Mouse (Mus musculus): ENCODE data around the gene Nckap5.

Gene Nckap5

DNA sequence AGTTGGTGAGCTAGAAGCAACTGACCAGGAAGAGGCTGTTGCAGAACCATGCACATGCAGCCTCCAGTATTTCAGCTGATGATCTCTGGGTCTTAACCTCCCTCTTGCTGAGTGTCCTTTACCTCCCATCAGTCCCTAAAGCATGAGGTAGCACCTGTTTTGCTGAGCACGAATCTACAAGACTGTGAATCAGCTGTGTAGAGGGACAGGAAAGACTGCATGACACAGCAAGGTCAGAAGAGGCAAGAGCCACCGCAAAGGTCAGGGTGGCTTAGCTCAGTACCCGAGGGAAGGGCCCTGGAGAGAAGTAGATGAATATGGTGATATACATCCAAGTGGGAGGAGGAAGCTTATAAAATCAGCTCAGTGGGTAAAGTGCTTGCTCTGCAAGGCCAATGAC lies 66.4 kb downstream of the Nckap5 start:
- no peak for DNase-seq

DNA sequence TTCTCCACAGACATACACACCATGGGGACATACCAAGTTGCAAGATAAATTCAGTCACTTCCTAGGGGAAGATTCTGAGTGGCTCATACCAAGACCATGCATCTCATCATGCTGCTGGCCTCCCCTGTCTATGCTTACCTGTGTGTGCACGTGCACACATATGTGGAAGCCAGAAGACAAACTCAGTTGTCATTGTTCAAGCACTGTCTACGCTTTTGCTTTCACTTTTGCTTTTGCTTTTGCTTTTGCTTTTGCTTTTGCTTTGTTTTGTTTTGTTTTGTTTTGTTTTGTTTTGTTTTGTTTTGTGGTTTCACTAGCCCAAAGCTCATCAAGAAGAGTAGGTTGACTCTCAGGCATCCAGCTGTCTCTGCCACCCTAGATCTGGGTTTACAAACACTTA lies 67.4 kb downstream of the Nckap5 start:
- DNase-seq: no peak

DNA sequence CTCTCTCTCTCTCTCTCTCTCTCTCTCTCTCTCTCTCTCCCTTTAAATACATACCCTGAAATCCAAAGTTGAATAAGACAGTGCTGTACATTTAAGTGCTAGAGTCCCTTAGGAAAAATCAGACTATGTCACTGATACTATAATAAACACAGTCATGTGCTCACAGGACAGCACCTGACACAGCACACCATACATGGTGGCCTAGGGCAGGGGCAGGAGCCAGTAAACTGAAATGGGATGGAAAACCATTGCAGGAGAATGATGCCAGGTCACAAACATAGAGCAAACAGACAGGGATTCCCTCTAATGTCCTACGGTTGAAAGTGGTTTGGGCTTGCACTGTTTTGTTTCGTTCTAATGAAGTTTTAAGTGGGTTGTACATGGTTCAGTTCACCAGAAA lies 70.2 kb downstream of the Nckap5 start:
- DNase-seq: no peak

DNA sequence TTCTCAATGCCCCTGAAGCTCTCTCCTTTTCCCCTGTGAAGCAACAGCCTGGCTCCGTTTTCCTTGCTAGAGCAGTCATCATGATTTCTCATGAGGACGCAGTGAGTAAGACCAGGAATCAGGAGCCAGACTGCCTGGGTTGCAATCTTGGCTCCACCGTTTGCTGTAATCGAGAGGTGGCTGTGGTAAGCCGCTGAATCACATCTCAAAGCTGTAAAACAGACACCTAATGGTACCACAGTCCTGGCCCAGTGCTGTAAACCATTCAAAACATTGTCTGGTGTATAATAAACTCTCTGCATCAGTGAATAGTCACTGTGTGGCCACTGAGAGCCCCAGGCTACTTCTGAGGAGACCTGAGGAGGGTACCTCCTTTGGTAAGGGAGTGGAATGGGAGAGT lies 74.9 kb downstream of the Nckap5 start:
- DNase-seq: no peak

DNA sequence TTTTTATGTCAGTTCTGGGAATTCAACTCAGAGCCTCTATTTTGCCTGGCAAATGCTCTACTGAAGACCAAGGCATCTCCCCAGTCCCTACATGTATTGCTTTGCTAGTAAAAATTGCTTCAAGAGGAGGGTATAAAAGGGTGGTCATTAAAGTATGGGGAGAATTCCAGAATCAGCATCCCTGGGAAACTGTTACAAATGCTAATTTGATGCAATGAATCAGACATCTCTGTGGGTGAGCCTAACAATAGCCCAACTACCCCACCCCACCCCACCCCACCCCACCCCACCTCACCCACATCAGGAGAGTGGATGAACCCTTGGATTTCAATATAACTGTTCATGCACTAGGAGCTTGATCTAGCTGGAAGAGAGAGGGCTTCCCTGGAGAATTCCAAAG lies 77.0 kb downstream of the Nckap5 start:
- DNase-seq: no peak

DNA sequence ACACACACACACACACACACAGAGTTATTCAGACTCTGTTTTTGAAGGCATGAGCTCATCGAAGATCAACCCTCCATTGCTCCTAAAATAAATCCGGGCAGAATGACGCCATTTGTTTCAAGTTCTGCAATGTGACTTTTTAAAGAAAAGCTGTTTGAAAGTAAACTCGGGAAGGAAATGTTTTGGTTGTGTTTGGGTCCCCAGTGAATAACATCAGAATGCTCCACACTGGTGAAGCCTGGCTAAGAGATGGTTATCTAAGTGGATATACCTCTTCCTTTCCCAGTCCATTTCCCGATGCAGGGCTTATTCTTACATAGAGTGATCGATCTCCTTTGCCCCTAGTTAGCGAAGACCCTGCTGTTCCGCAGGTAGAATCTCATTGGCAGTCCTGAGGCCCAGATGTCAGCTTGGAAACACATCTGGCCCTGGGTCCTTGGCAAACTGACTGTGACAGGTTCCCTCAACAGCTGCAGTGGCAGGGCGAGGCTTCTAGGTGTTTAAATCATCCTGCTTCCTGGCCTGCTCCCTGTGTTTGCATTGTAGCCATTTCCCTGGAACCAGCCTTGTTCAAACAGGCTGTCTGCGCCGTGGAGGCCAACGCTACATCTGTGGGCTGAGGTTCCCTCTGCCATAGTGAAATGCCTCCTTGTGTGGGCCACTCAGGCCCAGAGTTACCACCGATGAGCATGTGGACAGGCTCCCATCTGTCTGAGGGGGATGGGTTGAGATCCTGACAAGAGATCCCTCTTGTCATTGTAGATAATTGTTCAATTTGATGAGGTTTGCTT lies 78.2 kb downstream of the Nckap5 start:
- DNase-seq: no peak

DNA sequence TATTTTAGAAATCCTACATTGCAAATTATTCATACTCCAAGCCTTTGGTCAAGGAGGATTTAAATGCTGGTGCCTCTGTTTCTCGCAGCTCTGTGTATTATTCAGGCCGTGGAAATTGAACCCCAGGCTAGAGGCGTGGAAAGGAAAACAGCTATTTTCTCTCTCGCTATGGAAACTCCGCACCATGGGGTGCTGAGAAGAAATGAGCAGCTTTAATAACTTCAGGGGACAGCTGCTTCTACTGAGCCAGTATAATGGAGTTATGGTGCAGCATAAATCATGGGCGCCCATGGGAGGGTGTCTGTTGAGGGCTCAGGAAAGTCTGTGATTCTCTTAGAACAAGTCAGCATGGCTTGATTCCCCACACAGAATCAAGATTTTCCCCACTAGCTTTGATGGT lies 79.5 kb downstream of the Nckap5 start:
- no peak for DNase-seq

DNA sequence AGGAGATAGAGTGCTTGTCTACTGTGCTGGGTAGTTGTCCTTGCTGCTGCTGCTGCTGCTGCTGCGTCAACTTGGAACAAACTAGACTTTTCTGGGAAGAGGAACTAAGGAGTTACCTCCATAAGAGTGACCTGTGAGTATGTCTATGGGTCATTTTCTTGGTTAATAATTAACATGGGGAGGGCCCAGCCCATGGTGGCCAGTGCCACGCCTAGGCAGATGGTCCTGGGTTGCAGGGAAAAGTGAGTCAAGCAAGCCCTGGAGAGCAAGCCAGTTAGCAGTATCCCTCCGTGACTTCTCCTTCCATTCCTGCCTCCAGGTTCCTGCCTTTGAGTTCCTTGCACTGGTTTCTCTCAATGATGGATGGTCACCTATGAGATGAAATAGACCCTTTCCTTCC lies 80.4 kb downstream of the Nckap5 start:
- DNase-seq: no peak

DNA sequence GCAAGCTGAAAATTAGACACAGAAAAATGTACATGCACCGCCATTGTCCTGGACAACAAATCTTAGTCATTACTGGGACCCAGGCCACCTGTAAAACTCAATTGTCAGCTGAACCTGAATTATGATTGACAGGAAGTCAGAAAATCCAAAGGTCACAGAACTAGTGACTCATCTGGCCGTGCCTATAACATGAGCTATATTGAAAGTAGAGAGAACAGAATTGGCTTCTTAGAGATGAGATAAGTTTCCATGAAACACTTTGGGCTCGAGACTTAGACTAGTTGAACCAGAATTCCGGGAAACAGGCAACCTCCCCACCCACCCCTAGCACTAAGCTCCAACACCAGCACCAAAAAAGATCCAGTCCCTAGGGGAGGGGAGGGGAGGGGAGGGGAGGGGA lies 82.7 kb downstream of the Nckap5 start:
- DNase-seq: no peak

DNA sequence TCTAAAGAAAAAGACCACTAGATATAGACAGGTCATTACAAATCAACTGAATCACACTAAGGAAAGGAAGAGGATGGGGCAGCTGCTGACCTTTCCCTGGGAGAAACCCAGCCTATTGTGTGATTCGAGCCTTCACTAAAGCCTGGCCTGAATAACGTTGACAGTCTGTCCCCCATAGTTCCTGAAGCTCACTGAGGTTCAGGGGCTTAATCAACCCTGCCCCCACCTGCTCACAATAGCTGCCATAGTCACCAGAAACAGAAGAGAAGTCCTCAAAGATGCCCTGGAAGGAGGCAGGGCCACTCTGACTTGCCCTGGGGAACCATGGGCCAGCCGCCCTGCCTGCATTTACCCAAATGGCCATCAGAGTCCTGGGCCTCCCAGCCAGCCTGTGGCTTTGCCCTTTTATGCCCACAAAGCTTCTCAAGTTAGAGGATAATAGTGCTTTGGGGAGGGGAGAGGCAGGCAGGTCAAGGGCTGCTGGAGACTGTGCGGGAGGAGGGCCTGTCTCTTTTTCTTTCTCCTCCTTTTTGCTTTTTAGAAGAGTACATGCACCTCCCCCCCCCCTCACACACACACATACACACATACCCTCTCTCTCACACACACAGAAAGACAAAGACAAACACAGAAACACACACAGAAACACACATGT lies 85.0 kb downstream of the Nckap5 start:
- no peak for DNase-seq

DNA sequence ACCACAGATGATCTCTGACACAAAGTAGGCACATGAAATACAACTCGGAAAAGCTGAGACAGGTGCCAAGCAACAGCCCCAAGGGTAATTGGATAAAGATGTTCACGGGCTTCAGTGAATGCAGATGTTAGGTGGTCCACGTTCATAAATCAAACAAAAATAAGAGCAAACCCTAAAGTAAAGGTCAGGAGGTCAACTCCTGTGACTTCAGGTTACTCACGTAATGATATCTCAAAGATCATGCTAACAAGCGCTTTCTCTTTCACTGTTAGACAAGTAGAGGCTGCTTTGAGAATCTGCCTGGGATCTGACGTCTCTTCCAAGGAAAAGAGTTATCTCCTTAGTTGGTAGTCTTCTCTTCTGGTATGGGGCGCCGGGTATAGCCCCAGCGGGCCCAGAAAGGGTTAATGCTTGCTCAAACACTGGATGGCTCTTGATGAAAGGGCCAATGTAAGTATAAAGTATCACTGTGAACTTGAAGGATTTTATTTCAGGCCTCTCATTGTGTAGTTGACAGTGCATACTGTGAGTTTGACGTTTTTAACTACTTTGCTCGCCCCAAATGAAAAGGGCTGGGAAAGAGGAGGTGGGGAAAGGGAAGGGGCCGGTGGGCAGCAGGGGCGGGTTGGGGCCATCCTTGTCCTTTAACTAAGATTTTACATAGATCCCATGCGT lies 85.8 kb downstream of the Nckap5 start:
- DNase-seq: no peak

DNA sequence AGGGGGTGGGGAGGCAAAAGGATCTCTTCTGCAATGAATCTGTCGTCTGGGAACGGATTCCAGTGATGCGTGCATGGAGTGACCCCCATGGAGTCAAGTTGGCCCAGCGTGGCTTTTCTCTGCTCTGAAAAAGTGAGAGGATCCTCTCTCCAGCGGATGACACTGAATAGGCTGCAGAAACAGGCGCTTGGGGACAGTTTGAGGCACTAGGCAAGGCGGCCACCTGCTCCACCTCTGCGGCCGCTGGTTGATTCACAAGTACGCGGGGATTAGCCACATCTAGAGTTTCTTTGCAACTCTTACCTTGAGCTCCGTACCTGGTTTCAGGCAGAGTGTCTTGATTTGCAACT lies 92.3 kb downstream of the Nckap5 start:
- no peak for DNase-seq

DNA sequence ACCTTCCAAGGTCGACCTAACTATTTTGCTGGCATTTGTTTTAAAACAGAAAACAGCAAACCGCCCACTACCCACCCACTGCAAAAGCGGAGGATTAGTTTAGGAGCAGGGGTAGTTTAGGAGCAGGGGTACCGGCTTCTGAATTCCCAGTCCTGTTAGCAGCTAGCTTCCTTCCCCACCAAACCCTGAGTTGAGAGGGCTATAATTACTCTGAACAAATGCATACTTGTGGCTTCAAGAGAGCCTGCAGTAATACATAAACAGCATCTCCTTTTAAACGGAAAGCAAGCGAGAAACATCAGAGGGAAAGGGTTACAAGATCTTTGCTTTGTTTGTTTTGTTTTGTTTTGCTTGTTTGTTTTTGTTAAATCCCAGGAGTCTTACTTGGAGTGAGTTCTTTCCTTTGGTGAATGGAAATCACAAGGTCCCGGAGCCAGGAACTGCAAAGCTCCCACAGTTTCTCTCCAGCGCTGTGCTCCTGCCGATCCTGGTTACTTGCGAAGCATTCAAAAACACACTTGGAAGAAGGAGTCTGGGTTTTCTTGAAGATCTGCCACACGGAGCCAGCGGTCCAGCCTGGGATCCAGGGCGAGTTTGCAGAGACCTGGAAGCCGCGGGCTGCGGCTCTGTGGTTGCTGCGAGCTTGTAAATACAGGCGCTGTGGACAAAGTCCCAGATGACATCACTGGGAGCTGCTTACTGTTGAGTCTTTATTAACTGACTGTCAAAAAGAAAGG lies 92.9 kb downstream of the Nckap5 start:
- DNase-seq: peak; percentile 8

DNA sequence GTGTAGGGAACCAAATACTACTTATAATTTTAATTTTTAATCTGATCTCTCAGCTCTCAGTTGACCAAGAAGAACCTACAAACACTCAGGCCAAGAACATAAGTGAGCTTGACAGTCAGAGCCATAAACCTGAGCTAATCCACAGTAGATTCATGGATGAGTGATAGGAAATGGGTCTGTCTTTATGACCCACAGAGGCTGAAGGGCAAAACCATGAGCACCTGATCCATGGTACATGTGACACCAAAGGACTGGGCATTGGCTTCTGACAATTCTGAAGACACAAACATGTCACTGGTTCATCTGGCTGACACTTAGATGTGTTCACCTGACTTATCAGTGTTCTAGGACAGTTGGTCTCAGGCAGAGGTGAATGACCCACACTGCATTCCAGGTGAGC lies 98.9 kb downstream of the Nckap5 start:
- no peak for DNase-seq

DNA sequence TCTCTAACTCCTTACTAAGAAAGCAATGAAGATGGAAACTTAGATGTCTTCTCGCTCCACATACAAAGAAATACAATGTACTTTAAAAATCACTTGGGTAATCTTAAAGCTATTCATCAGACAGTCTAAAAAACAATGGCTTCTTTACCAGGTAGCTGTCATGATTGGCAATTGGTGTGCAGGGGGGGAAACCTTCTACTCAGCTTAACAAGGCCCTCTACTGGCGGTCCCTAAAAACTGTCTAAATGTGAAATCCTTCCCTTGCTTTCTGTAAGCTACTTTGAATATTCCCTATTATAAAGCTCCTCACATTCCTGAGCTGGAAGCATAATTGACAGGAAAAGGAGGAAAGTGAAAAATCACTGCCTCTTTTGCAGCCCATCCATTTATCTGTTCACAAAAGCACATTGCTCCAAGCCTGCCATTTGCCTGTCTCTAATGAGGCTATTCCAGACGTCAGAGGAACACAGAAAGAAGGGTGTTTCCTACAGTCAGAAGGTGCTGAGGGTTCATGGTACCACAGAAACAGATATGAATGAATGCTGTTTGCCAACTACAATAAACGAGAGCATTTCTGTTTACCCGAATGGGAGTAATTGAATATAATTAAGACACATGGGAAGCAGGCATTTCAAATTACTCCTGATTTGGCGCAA lies 104.1 kb downstream of the Nckap5 start:
- peak; percentile 41 for DNase-seq

DNA sequence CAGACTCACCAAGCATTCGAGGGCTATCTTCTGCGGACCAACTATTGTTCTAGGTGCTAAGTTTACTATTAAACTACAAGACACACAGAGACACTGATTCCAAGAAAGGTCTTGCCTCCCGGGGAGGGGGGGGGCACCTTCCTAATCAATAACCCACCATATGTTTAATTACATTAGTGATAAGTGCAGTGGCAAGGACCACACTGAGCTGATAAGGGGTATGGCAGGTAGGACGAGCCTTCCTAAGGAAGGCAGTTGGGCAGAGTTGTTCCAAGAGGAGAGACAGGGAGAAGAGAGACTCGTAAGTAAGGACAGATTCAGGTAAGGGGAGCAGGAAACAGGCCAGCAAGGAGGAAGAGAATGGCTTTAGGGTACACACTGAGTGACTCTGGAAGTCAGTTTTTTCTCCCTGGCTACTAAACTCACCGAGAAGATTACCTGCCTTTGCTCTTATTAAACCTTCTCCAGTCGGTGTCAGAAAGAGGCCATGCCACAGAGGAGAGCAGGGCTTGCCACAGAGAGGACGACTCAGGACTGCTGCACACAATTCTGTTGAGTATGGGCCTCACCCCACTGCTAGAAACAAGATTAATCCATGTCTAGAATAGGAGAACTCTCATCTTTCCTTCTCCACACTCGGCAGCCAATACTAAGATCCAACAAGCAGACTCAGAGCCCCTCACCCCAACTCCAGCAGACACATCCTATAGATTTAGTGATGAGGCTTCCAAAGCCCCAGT lies 104.8 kb downstream of the Nckap5 start:
- no peak for DNase-seq

DNA sequence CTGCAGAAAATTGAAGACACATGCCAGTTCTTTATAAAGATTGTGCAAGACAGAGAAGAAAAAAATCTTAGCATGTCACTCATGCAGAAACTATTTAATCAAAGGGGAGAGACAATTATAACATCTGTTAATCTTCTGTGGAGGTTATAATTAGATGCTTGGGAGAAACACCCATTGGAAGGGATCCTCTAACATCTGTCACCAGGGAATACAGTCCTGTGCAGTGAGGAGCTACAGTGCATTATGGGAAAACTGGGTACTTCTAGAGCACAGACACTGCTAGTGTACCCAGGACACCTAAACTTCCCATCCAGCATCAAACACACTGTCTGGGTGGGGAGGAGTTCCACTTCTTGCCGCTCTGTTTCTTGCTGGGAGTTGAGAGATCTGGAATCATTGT lies 108.7 kb downstream of the Nckap5 start:
- DNase-seq: no peak

DNA sequence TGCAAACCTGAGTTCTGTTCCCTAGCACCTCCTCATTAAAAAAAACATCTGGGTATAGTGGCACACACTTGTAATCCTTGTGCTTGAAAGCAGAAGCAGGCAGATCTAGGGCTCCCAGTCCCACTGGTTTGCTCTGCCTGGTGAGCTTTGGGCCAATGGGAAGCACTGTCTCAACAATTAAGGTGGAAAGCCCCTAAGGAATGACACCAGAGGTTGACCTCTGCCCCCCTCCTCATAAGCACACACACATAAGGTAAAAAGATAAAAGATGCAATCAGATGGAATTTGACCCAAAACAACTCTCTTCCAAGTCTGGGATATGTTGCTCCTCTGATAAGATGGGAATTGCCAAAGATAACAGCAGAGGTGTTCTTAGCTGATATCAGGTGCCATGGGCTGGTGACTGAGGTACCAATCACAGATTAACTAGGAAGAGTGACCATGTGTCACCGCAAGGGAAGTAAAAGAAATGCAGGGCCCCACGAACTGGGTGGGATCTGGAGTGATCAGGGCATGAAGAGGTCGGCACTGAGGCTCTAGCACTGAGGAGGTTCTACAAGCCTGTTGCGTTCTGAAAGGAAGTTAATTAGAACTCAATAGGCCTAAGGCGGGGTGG lies 110.8 kb downstream of the Nckap5 start:
- DNase-seq: no peak

DNA sequence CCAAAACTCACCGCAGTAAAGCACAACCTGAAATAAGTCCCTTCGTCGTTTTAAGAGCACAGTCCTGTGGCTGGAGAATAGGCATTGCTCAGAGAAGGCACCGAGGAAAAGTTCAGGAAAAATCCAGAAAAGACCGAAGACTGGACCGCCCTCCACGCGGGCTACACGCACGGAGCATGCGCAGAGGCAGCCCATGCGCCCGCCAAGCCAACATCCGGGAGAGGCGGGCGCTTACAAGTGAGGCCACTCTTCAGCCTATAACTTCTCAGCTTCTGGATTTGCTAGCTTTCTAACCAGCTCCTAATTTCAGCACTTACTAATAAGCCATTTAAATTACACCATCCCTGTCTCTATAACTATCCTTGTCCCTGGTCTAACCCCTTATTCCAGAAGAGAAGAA lies 124.0 kb downstream of the Nckap5 start:
- DNase-seq: no peak

DNA sequence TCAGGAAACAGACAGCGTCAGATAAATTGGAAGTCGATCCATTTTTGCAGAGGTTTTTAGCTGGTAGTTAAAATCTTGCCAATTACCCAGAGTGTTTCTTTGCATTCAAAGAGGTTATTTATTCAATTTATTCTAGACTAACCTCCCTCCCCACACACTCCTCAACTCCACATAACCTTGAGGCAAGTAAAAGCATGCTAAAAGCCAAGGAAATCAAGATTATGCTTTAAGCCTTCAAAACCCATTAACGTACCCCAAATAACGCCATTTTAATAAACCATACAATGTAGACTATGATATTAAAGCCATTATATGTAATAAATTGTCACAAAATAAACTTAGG lies 129.7 kb downstream of the Nckap5 start:
- no peak for DNase-seq

DNA sequence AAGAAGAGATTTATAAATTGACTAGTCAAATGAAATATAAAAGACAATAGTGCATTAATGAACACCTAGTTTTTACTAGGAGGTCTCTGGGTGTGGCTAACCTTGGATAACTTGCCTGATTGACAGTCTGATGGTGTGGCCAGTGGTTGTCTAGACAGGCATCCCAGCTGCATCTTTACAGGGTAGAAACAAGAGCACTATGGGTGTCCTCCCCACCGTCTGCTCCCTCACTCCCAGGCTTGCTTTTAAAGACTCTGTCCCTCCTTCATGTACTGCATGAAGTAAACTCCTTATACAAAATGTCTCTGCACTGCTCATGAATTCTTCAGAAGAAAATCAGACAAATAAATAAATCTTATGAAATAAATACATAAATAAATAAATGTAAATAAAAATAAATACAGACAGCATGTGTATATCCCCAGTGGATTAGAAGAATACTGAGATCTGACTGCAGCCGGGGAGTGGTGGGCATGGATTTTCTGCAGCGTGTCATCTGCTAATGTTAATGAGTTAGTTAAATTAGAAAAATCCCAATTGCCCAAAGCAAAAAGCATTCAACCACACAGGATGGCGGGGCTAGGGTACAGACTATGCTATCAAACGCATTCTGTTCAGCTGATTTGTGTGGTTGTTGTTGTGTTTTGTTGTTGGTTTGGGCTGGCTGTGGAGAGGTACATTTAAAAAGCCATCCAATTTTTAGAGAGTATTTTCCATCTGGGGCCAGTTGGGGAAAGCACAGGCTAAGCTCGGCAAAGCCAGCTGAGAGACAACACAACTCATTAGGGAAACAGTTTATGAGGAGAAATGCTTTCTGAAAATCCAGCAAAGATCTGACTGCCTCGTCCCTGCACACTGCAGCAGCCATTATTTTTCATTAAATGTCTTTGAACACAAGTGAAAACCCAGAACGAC lies 130.3 kb downstream of the Nckap5 start:
- DNase-seq: no peak

Data from cerebellum, adult 9-10 months (tissue).